Mouse (Mus musculus) adipocyte (in vitro differentiated cells): ENCODE data around the gene Tarsl2.

ENCODE experiments used
- DNase-seq: peaks from one replicate; pipeline ENCODE4 v3.0.0-alpha.2; 2016; ENCODE audit warnings: low spot score

The Tarsl2 gene

GRCm38 (mm10) chr7:65737286-65738040, 92.8 kb downstream of the Tarsl2 start:
- DNase-seq = peak; percentile 40
